Mouse (Mus musculus): Measurements from ENCODE around the gene Aff4. TPM values are rescaled to one million over a fixed set of nuclear protein-coding genes. Genes with fewer than 3 reads are reported as not detected.
A peak's percentile ranks its signal among the peaks of the same experiment; 100 is the strongest.

Aff4 gene
- polyA plus RNA-seq, 1 experiment from 2014 or later: 50.7 TPM

DNA sequence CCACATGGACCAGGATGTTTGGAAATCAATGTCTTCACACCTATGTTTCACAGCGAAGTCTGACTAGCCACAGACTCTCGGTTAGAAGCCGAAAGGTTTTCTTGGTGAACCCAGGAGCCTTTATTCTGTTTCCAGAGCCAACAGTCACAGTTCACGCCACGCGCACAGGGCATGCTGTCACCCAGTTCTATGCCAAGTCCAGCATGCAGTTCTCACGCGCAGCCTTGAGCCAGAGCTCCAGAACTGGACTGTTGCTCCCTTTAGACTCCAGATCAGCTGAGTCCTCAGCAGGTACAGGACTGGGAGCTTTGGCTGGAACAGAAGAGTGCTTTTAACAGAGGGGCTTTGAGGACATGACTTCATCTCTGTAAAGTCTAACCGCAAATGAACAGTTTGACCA, 101.8 kb downstream of the Aff4 start:
- 96% methylated on average over 9 of the region's 9 CpGs for WGBS
- H3K27ac ChIP-seq: no peak overlapping the region
- no peaks in the 10 kb centered on the region for H3K36me3 ChIP-seq
- 0 out of 2 replicates have a peak, but pooled peaks cover 1% of the 10 kb centered on the region for H3K27me3 ChIP-seq
- no peak for ATAC-seq (ENCODE audit: insufficient number of reproducible peaks, low FRiP score, low TSS enrichment, low read depth)
- no peaks in the 10 kb centered on the region for H3K9me3 ChIP-seq
- H3K4me3 ChIP-seq: no peak overlapping the region
- peaks cover 5% of the 10 kb centered on the region for H3K4me1 ChIP-seq
- no peak overlapping the region for H3K4me2 ChIP-seq
- no peak overlapping the region for H3K9ac ChIP-seq

DNA sequence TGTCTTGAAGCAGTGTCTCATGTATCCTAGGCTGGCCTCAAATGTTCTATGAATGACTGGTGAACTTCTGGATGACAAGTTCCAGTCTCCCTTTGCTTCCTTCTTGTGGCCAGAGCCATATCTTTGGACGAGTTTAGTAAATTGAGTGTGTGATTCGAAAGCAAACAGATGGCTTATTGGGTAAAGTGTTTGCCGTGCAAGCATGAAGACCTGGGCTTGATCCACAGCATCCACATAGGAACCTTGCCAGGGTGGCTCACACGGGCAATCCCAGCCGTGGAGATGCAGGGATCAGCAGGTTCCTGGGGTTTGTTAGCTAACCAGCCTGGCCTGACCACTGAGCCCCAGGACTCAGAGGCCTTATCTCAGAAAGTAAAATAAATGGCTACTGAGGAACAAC, 102.4 kb downstream of the Aff4 start:
- Histone ChIP-seq H3K36me3 (no peaks in the 10 kb centered on the region), H3K27ac (no peak overlapping the region), H3K27me3 (peaks cover 8% of the 10 kb centered on the region; the same call in 1 of the 2 replicates), H3K4me2 (no peak overlapping the region), H3K4me1 (peaks cover 7% of the 10 kb centered on the region), H3K4me3 (no peak overlapping the region), H3K9ac (no peak overlapping the region), H3K9me3 (no peaks in the 10 kb centered on the region)
- no peak for ATAC-seq (ENCODE audit: insufficient number of reproducible peaks, low FRiP score, low TSS enrichment, low read depth)
- WGBS: 86% methylated on average over 5 of the region's 5 CpGs

DNA sequence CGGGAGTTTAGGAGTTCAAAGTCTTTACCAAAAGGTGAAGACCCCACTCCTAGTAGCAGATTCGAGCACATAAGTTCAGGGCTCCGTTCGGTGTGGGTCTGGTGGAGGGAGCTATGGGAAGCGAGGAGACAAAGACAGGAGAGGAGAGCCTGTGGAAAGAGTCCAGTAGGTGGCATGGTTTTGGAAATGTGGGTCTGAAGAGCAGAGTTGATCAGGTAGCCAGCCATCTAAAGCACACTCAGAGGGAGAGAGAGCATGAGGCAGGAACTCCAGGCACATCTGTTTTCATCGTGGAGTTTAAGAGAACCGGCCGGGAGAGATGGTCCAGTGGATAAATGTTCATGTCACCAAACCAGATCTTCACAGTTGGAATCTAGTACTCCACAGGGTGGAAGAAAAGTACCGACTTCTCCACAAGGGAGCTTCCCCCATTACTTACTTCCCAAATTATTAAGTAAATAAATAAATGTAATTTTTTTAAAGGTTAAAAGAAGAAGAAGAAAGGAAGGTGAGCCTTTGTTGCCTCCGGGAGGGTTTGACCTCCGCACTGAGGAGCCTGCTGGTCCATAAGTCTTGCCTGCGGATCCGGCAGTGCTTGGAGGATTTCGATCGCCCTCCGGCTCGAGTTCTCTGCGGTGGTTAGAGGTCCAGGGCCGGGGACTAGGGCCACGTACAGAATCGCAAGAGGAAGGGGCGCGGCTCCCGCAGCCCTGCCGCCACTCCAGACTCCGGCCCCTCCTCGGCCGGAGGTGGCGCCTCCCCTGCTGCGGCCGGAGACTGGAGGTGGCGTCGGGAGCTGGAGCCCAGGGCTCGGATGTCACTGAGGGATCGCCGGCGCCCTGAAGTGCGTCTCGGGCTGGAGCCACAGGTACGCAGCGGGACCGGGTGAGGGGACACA, 106.1 kb downstream of the Aff4 start, which contains the start of the genes Gm10447 and Shroom1:
Gene Gm10447, minus strand, starts transcription at position 637 of the 898 bp plus-strand sequence.
Gene Shroom1, plus strand, starts transcription at position 732 of the 898 bp plus-strand sequence.
- Histone ChIP-seq H3K4me3 (peak within 1 kb of the TSS; percentile 58), H3K27me3 (peaks cover 16% of the 10 kb centered on the region), H3K4me2 (peak within 1 kb of the TSS; percentile 85), H3K9ac (peak within 1 kb of the TSS; percentile 42), H3K4me1 (peaks cover 7% of the 10 kb centered on the region), H3K36me3 (no peaks in the 10 kb centered on the region), H3K9me3 (no peaks in the 10 kb centered on the region), H3K27ac (peak within 1 kb of the TSS; percentile 47)
- peak; percentile 76 for ATAC-seq (ENCODE audit: insufficient number of reproducible peaks, low FRiP score, low TSS enrichment, low read depth)
- WGBS: 2% methylated on average over 32 of the region's 42 CpGs

DNA sequence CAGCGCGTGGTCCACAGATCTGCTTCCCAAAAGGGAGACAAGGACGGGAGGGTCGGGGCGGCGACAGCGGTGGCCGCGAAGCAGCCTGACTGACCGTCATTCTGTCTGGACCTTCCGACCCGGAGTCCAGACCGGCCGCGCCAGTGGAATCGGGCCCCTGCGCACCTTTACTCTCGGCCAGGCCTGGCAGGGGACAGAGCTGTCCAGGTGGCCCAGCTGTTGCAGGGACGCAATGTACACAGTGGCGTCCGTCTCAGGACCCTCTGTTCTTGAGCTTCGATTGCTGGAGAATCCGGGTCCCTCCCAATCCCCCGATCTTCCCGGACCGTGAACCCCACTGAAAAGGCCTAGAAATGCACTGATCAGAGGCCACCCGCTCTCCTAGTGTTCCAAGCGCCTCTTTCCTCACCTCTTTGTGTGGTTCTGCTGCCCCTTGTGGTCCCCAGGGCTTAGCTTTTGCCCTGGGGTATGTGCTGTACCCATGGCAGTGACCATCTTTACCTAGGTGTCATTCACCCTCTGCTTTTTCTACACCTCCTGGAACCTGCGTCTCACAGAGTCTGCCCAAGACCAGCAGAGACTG, 106.8 kb downstream of the Aff4 start:
- Histone ChIP-seq H3K4me2 (peak overlapping the region; percentile 85), H3K4me3 (peak overlapping the region; percentile 58), H3K9me3 (no peaks in the 10 kb centered on the region), H3K9ac (peak overlapping the region; percentile 42), H3K4me1 (peaks cover 7% of the 10 kb centered on the region), H3K27me3 (peaks cover 23% of the 10 kb centered on the region), H3K27ac (peak overlapping the region; percentile 47; the same call in 1 of the 2 replicates), H3K36me3 (no peaks in the 10 kb centered on the region)
- ATAC-seq (ENCODE audit: insufficient number of reproducible peaks, low FRiP score, low TSS enrichment, low read depth): peak; percentile 31; the same call in 1 of the 2 replicates
- WGBS: 8% methylated on average over 29 of the region's 29 CpGs

DNA sequence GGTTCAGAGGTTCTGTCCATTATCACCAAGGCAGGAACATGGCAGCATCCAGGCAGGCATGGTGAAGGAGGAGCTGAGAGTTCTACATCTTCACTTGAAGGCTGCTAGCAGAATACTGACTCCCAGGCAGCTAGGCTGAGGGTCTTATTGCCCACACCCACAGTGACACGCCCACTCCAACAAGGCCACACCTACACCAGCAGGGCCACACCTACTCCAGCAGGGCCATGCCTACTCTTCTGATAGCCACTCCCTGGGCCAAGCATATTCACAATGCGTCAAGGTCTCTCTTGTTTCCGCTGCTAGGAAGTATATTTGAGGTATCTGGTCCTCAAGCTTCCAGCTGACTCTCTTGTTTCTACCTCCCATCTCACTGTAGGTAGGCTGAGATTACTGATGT, 108.4 kb downstream of the Aff4 start:
- Histone ChIP-seq H3K9ac (no peak overlapping the region), H3K36me3 (no peaks in the 10 kb centered on the region), H3K27ac (no peak overlapping the region), H3K4me1 (peaks cover 18% of the 10 kb centered on the region), H3K9me3 (no peaks in the 10 kb centered on the region), H3K27me3 (peaks cover 39% of the 10 kb centered on the region), H3K4me3 (no peak overlapping the region), H3K4me2 (no peak overlapping the region)
- ATAC-seq (ENCODE audit: insufficient number of reproducible peaks, low FRiP score, low TSS enrichment, low read depth): no peak
- 58% methylated on average over 3 of the region's 3 CpGs for WGBS

DNA sequence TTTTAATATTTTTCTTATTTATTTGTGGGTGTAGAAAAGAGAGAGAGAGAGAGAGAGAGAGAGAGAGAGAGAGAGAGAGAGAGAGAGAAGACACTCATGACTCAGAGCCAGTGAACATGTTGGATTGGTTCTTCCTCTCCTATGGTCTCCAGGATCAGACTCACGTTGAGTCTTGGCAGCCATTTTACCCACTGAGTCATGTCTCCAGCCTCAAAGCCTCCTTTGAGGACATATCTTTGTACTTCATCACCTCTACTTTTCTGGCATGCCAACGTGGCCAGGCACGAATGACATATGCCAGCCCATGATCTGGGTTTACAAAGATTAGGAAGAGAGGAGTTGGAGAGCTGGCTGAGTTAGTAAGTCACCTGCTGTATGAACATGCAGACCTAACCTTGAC, 109.6 kb downstream of the Aff4 start:
- no peaks in the 10 kb centered on the region for H3K36me3 ChIP-seq
- no peak overlapping the region for H3K4me3 ChIP-seq
- no peak for ATAC-seq (ENCODE audit: insufficient number of reproducible peaks, low FRiP score, low TSS enrichment, low read depth)
- WGBS: 80% methylated on average over 3 of the region's 3 CpGs
- H3K4me2 ChIP-seq: no peak overlapping the region
- H3K9me3 ChIP-seq: no peaks in the 10 kb centered on the region
- peaks cover 51% of the 10 kb centered on the region for H3K27me3 ChIP-seq
- no peak overlapping the region for H3K9ac ChIP-seq
- peaks cover 19% of the 10 kb centered on the region for H3K4me1 ChIP-seq
- H3K27ac ChIP-seq: no peak overlapping the region

DNA sequence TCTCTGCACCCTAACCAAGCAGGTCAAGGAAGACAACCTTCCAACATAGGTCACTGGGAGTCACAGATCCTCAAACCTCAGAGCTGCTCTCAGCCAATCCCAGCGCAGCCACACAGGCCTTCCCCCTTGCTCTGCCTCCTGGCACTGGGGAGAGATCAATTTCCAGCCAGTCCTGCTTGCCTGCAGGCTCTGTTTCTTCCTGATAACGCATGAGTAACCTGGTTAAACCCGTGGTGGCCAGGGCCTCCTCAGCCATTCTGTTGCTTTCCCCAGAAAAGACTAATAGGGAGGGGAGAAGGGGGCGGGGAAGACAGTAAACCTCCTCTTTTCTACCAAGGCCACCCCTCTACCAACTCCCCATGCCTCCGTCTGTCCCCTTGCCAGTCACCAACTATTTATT, 111.1 kb downstream of the Aff4 start:
- no peak overlapping the region for H3K4me2 ChIP-seq
- no peak for ATAC-seq (ENCODE audit: insufficient number of reproducible peaks, low FRiP score, low TSS enrichment, low read depth)
- H3K4me3 ChIP-seq: no peak overlapping the region
- WGBS: 28% methylated on average over 5 of the region's 5 CpGs
- no peaks in the 10 kb centered on the region for H3K36me3 ChIP-seq
- no peak overlapping the region for H3K27ac ChIP-seq
- H3K27me3 ChIP-seq: peaks cover 66% of the 10 kb centered on the region
- peaks cover 28% of the 10 kb centered on the region for H3K4me1 ChIP-seq
- H3K9ac ChIP-seq: no peak overlapping the region
- no peaks in the 10 kb centered on the region for H3K9me3 ChIP-seq

DNA sequence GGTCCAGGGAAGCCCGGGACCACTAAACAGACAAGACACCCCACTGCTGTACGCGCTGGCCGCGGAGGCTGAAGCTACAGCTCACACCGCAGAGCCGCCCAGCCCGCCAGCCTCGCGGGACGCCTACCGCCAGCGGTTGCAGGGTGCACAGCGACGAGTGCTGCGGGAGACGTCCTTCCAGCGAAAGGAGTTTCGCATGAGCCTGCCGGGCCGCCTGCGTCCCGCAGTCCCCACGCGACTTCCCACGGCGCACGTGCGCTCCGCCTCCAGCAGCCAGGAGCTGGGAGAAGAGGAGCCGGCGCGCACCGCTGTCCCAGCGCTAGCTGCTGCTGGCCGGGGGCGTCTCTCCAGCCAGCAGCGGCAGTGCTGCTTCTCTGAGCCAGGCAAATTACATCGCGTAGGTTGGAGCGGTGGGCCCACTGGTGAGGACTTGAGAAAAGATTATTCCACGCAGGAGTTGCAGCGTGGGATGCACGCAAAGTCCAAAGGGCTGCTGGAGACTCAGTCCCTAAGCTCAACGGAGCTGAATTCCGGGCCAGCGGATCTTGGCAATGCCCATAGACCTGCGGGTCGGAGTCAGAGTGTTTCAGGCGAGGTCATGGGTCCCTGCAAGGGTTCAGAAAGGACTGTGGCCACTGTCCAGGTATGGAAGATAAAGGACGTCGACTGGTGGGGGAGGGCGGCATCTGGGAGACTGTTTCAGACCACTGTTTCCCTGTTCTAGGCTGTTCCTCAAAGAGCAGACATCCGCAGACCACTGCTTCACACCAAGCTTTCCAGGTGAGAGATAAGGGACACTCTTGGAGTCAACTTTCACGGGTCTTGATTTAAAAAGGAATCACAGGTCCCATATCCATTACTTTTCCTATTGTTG, 113.2 kb downstream of the Aff4 start:
- peaks cover 58% of the 10 kb centered on the region for H3K27me3 ChIP-seq
- H3K4me2 ChIP-seq: peak overlapping the region; percentile 85
- no peaks in the 10 kb centered on the region for H3K9me3 ChIP-seq
- WGBS: 9% methylated on average over 55 of the region's 55 CpGs
- H3K36me3 ChIP-seq: no peaks in the 10 kb centered on the region
- no peak for ATAC-seq (ENCODE audit: insufficient number of reproducible peaks, low FRiP score, low TSS enrichment, low read depth)
- peak overlapping the region; percentile 39 for H3K4me3 ChIP-seq
- H3K4me1 ChIP-seq: peaks cover 24% of the 10 kb centered on the region
- no peak overlapping the region for H3K27ac ChIP-seq
- H3K9ac ChIP-seq: 0 out of 2 replicates have a peak overlapping the region, but pooled peaks have one; percentile 2

DNA sequence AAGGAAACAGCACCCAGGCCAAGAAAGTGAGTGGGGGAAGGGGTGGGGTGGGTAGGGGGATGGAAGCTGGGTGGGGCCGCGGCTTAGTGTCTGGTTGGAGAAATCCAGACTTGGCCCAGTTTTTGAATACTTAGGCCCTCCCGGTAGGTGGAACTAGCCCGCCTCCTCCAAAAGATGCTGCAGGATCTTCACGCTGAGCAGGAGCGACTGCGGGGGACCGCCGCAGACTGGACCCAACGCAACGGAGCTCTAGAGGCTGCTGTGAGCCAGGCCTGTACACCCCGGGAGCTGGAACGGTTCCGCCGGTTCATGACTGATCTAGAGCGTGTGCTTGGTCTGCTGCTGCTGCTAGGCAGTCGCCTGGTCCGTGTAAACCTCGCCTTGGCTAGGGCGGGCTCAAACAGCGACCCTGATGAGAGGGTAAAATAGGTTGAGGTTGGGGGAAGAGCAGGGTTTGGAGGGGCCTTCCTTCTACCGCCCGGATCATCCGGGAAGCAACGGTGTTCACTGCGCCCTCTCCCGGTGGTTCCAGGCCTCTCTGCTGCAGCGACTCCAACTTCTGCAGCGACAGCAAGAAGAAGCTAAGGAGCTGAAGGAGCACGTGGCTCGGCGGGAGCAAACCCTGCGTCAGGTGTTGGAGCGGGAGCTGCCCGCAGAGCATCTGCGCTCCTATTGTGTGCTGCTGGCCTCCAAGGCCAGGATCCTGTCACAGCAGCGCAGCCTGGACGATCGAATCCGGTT, 115.8 kb downstream of the Aff4 start:
- Histone ChIP-seq H3K9ac (no peak overlapping the region), H3K9me3 (no peaks in the 10 kb centered on the region), H3K36me3 (no peaks in the 10 kb centered on the region), H3K27ac (no peak overlapping the region), H3K27me3 (peaks cover 66% of the 10 kb centered on the region), H3K4me3 (peak overlapping the region; percentile 32), H3K4me1 (peaks cover 39% of the 10 kb centered on the region), H3K4me2 (peak overlapping the region; percentile 53)
- WGBS: 8% methylated on average over 40 of the region's 40 CpGs
- no peak; the same call in 1 of the 2 replicates for ATAC-seq (ENCODE audit: insufficient number of reproducible peaks, low FRiP score, low TSS enrichment, low read depth)

DNA sequence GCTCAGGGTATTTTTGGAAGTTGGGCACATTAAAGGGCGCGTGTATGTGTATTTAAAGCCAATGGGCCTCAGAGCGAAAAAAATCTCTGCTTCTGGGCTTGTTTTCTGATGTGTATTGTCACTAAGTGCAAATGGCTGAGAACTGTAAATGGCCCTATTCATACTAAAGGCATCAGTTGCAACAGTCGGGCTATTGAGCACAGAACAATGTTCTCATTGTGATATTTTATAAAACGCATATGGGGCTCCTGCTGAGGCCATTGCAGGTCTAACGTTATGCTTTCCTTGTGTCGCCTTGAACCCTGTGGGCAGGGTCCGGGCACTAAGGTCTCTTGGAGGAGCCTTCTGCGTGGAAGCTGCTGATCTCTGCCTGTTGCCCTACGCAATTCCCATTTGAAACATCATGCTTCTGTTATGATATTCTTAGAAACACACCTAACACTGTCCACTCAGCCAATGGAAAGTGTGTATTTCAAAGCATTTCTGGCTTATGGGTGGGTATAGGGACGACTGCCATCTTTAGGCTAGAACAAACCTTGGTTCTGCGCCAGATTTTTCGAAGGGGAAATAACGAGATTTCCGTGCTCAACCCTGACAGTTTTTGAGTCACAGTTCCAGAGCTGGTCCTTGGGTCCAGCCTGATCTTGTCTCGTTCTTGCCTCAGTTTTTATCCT, 118.8 kb downstream of the Aff4 start:
- ATAC-seq (ENCODE audit: insufficient number of reproducible peaks, low FRiP score, low TSS enrichment, low read depth): no peak
- Histone ChIP-seq H3K4me2 (peak overlapping the region; percentile 44), H3K4me1 (peaks cover 27% of the 10 kb centered on the region), H3K27me3 (peaks cover 50% of the 10 kb centered on the region), H3K36me3 (no peaks in the 10 kb centered on the region), H3K27ac (no peak overlapping the region), H3K9me3 (no peaks in the 10 kb centered on the region), H3K4me3 (peak overlapping the region; percentile 19), H3K9ac (no peak overlapping the region)
- WGBS: 29% methylated on average over 16 of the region's 16 CpGs
